Mouse (Mus musculus): ENCODE measurements around the gene Lin28a.

The Lin28a gene

DNA sequence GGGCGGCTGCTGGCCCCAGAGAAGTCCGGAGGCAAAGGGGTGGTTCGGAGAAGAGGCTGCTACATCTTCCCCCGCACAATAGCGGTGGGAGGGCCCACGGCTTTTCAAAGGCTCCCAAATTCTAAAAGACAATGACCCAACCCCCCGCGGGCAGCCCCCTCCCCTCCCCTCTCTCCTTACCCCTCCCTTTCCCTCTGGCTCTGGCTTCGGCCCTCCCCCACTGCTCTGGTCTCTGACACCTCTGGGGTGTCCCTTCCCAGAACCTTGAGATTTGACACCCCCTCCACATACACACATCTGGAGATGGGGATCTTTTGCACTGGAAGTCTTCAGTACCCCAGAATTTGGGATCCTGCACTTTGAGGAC lies at the start of gene Lin28a:
Gene Lin28a (minus strand): TSS at position 63 of the 367 bp plus-strand sequence.
- no peak for DNase-seq (ENCODE audit: low spot score in 2 of 2)

DNA sequence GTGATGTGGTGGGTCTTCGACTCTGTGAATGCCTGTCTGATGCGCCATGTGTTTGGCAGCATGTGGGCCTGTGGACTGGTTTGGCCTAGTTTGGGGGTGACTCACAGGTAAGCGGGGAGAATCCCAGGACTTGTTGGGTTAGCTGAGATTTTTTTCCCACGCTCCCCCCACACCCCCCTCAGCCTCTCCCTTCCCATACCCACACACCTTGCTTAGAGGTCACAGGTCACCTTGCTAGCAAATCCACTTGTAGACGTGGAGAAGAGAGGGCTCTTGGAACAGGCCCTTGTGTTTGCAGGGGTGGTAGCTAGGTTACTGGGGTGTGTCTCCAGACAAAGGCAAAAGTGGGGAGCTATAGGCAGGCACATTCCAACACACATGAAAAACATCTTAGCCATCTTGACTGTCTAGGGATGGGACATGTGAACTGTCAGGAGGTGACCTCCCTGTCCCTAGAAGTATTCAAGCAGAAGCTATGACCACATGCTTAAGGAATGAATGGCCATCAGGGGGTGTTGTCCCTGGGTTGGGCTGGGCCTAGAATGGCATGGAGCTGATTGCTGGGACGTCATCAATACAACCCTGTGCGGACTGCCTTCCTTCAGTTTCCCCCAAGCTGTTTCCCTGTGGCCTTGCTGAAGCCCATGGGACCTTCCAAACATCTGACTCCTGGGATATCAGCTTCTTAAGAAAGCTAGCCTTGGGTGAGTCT lies 49.3 kb upstream of the Lin28a start:
- DNase-seq (ENCODE audit: low spot score in 2 of 2), result no peak

- DNase-seq (ENCODE audit: low spot score in 2 of 2), result no peak
These were observed 48.7 kb upstream of the Lin28a start for GRCm38 (mm10) chr4:134067383-134067782.

GRCm38 (mm10) chr4:134065431-134066004 lies 46.9 kb upstream of the Lin28a start:
- DNase-seq (ENCODE audit: low spot score in 2 of 2), result no peak

DNA sequence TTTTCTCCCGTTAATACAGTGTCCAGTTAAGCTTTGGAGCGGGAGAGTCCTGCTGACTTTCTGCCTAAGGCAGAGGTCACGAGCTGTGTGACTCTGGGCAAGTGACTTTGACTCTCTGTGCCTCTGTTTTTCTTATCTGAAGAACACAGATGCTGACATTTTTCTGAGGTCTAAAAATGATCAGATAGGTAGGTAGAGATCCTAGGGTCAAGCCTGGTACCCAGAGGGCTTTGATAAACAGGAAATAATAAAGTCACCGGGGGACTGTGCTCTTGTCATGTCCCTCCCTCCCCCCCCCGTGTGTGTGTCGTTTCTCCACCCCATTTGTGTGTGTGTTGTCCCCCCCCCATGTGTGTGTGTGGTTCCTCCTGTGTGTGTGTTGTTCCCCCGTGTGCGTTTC lies 43.9 kb upstream of the Lin28a start:
- no peak for DNase-seq (ENCODE audit: low spot score in 2 of 2)

DNA sequence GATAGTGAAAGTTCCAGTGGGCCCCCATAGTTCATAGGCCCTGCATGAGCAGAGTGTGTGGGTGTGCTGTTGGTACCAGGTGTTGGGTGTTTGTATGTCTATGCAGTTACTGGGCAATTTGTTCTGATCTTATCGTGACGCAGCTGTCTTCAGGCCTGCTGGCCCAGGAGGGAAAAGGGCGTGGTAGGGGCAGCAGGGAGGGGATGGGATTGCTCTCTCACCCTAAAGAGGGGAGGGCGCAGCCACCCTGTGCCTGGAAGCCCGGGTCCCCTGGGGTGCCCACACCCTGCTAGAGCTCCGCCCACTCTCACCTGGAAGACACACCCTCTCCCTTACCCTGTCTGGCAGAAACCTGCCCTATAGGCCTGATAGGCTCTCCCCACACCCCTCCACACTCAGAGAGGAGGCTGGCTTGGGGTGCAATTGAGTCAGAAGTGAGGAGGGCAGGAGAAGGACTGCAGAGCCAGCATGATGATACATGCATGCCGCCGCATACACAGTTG lies 43.4 kb upstream of the Lin28a start:
- no peak for DNase-seq (ENCODE audit: low spot score in 2 of 2)

DNA sequence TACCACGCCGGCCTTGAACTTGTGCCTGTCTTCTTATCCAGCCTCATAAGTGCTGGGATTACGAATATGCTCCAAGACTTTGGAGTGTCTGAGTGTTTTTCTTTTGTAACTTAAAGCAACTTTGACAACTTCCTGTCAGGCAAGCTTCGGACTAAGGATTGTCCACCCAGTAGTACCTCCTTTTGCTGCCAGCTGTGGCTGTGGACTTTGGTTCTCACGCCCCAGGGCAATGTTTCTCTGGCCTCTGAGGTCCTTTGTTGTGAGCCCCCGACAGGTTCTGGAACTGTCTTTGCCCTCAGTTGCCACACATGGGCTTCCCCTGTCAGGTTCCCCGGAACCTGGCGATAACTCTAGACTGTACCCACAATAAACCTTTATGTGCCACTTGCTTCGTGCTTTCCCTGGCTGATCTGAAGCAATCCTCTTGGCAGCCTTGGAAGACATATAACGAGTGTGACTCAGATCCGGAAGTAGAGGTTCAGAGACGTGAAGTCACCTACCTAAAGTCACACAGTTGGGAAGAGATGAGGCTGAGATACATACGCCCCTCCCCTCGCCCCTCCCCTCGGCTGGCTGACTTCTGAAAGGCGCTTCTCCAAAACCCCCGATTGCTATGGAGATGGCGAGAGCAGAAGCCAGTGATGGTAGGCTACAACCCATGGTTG lies 42.7 kb upstream of the Lin28a start:
- no peak for DNase-seq (ENCODE audit: low spot score in 2 of 2)

GRCm38 (mm10) chr4:134060135-134060865 lies 41.7 kb upstream of the Lin28a start, which contains the start of gene Crybg2:
Gene Crybg2 (plus strand): TSS chr4:134060815.
- no peak for DNase-seq (ENCODE audit: low spot score in 2 of 2)

GRCm38 (mm10) chr4:134058908-134059307 lies 40.3 kb upstream of the Lin28a start:
- DNase-seq (ENCODE audit: low spot score in 2 of 2), result no peak

GRCm38 (mm10) chr4:134058166-134058715 lies 39.6 kb upstream of the Lin28a start:
- DNase-seq (ENCODE audit: low spot score in 2 of 2), result no peak

DNA sequence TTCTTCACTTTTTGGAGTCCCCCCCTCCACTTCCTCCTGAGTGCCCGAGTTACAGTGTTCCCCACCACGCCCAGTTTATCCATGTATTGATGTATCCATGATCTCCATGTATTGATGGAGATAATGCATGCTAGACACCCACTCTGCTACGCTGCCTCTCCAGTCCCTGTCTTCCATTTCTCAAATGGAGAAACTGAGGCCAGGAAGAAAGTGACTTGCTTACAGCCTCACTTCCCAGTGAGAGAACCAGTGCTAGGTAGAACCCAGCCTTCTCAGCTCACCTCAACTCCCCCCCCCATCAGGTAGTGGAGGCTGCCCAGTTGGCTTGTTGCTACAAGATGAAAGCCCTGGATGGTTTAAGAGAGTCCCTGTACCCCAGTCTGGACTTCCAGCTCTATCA lies 34.9 kb upstream of the Lin28a start, which contains the start of gene Zfp683:
Gene Zfp683 (plus strand): TSS at position 301 of the 400 bp plus-strand sequence.
- no peak for DNase-seq (ENCODE audit: low spot score in 2 of 2)

GRCm38 (mm10) chr4:134052560-134052959 lies 33.9 kb upstream of the Lin28a start:
- DNase-seq (ENCODE audit: low spot score in 2 of 2), result no peak

DNA sequence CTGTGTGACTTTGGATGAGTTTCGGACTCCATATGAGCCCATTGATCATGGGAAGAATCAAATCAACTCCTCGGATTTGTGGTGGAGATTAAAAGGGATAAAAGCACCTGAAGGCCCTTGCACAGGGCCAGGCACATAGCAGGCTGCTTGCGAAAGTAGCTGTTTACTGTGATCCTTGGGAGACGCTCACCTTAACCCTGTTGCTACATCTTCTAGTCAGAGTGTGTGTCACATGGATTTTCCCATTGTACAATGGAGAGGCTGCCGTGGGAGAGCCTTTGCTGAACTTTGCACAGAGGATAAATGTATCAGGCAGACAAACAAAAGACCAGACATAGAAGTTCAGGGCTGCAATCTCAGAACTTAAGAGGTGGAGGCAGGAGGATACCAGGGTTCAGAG lies 33.3 kb upstream of the Lin28a start:
- no peak for DNase-seq (ENCODE audit: low spot score in 2 of 2)

- no peak for DNase-seq (ENCODE audit: low spot score in 2 of 2)
These were observed 29.0 kb upstream of the Lin28a start for GRCm38 (mm10) chr4:134047648-134048047.

- DNase-seq (ENCODE audit: low spot score in 2 of 2), result no peak
These were observed 24.4 kb upstream of the Lin28a start for GRCm38 (mm10) chr4:134043041-134043440.

DNA sequence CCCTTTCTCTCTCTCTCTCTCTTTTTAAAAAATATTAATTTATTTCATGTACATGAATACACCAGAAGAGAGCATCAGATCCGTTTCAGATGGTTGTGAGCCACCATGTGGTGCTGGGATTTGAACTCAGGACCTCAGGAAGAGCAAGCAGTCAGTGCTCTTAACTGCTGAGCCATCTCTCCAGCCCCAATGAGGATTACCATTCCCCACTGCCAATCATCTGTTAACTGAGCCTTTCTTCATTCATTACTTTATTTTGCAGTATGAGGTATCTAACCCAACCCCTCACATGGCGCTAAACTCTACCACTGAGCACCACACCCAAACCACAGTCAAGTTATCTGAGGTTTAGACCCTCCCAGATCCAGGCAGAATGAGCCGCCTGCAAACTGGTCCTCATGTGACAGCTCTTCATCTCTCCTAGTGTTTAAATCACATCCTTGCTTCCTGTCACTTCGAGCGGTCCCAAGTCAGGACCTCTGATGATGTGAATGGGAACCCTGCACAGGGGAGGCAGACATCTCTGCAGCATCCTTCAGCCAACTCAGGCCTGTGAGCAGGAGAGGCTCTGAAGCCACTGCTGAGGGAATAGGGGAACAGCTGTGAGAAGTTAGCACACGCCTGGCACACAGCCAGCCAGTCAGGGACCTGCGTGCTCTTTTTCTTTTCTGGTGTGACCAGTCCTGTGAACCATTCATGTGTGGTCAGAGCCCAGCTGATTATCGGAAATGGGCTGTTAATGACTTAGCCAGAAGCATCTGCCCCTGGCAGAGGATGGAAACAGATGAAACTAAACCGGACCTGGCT lies 22.9 kb upstream of the Lin28a start:
- DNase-seq (ENCODE audit: low spot score in 2 of 2), result no peak

- peak; percentile 64 to 91 for DNase-seq (ENCODE audit: low spot score in 2 of 2)
These were observed 17.3 kb upstream of the Lin28a start for GRCm38 (mm10) chr4:134035953-134036352.

DNA sequence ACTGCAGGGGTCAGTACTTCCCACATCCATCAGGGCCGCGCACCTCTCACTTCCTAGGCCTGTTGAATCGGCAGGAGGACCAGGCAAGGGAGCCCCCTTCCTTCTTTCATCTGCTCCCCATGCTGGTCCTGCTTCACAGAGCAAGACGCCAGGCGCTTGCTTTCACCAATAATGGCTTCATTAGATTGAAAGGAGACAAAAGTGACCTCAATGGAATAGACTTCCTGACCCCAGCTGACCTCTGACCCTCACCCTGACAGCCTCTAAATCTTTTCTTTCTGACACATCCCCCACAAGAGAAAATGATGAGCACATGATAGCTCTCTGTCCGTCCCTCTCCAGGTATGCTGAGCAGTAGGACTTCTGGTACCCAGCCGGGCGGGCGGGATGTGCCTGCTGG lies 7.2 kb upstream of the Lin28a start:
- DNase-seq (ENCODE audit: low spot score in 2 of 2), result no peak

DNA sequence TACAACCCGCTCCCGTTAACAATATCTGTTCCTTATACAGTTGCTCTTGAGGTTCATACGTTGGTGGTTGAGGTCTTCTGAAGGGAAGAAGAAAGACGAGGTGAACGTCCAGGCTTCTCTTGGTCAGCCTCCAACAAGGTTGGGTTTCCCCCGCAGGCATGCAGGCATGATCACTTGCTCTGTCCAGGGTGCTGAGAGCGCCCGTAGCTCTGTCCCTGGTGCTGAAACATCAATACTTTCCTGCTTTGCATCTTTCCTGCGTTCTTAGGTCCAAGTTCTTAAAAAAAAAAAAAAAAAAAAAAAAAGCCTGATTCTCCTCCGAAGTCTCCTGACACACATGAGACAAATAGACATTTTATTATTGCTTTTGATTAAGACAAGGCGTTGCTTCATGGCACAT lies 2.0 kb upstream of the Lin28a start:
- peak; percentile 68 to 86 for DNase-seq (ENCODE audit: low spot score in 2 of 2)

- no peak for DNase-seq (ENCODE audit: low spot score in 2 of 2)
These were observed 1.2 kb upstream of the Lin28a start for GRCm38 (mm10) chr4:134019641-134020351.

Measured in spleen, postnatal 4 days (tissue).